In genomic region chr10:8693996-8694500, GRCm38 (mm10) we compare ENCODE assay signal across 14 mouse cellular contexts.
"Had no signal": no experiment of that assay in that cellular context is flagged by ENCODE, and none has a peak within 500 bp of the region (broad histone marks: within the 10 kb centered on the region; RNA-seq: fewer than 3 reads in every experiment).

No protein-coding gene starts in this region.

- H3K27ac ChIP-seq: kidney, embryonic 15.5 days; limb, embryonic 10.5 days; limb, embryonic 13.5 days; liver, embryonic 13.5 days had no signal

- H3K4me3 ChIP-seq: kidney, embryonic 15.5 days; limb, embryonic 10.5 days; limb, embryonic 13.5 days; liver, embryonic 13.5 days had no signal

- H3K4me1 ChIP-seq: kidney, embryonic 15.5 days; limb, embryonic 10.5 days; limb, embryonic 13.5 days; liver, embryonic 13.5 days had no signal

- H3K9me3 ChIP-seq: kidney, embryonic 15.5 days; limb, embryonic 10.5 days; limb, embryonic 13.5 days; liver, embryonic 13.5 days had no signal

- H3K27me3 ChIP-seq: kidney, embryonic 15.5 days; limb, embryonic 13.5 days; liver, embryonic 13.5 days had no signal

- DNase-seq: kidney, adult 8-10 months; kidney, postnatal 10 days; kidney, postnatal 36 days; liver; liver, embryonic 13.5 days; lung, adult 2 months; lung, postnatal 14 days; lung, postnatal 4 days; midbrain, embryonic 14.5 days; thymus, adult 18-20 months; thymus, postnatal 36 days had no signal

- H3K36me3 ChIP-seq: kidney, embryonic 15.5 days; limb, embryonic 10.5 days; limb, embryonic 13.5 days; liver, embryonic 13.5 days had no signal
